Mouse (Mus musculus) kidney, postnatal 25 days (tissue): ENCODE measurements at regions not wholly inside any gene's neighbourhood (a gene's known extent, or its start where the extent isn't known, plus 50 kb on each side); places are given as distances from the start of the nearest gene placed in this dataset.
A peak's percentile ranks its signal among the peaks of the same experiment; 100 is the strongest.

ENCODE experiments used
- DNase-seq, 2 experiments: peaks; one replicate each; pipeline ENCODE4 v3.0.0; 2021; ENCODE audit warnings: mixed read lengths in 2 of 2

DNA sequence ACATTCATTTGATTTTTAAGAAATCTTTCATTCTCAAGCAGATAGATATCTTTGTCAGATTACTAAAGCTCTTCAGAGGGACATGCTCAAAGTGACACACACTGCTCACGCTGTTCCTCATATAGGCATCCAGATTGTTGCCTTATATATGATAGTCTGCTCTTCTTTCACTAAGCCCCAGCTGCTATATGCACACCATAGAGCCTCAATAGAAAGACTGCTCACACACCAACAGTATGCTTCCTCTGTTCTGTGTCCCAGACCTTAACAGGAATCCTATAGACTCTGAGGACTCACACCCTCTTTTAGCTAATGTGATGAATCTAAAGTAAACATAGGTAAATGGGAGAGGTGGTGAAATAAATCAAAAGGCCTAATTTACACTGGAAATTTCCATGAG lies 561.8 kb downstream of the Smarca1 start:
- DNase-seq: no peak

DNA sequence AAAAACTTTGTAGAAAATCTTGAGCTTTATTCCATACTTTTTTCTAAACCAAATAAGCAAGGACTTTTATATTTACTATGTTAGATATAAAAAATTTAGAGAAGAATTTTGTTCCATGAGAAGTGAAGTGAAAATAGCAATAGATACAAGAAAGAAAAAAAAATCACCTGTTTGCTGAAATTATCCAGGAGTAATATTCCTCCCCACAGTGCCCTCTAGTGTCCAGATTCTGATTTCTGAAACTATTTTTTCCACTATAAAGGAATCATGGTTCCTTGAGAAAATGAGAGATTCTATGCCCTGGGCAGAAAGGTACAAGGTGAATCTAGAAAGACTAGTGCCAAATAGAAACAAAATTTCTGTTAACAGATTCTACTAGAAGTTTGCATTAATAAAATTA lies 564.0 kb downstream of the Smarca1 start:
- peak in 1 of 2 experiments; percentile 7 for DNase-seq

GRCm38 (mm10) chrX:47315810-47316209 lies 577.0 kb downstream of the Smarca1 start:
- no peak for DNase-seq

- DNase-seq: no peak
These were observed 585.6 kb downstream of the Smarca1 start for GRCm38 (mm10) chrX:47307140-47307539.

DNA sequence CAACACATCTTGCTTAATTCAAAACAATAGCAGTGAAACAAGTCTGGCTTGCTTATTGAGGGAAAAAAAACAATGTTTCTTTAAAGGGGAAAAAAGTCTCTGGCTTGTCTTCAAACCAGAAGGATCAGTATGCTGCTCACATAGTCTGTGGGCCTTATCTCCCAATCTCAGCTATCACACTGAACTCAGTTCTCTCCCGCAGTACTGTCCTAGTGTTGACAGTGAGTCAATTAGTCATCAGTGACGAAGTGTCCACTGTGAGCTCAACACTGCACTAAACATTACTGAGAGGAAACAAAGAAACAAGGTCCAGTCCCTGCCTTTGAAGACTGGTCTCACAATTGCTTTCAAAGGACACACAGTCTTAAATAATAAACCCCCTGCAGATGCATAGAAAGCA lies 589.2 kb downstream of the Smarca1 start:
- no peak for DNase-seq

DNA sequence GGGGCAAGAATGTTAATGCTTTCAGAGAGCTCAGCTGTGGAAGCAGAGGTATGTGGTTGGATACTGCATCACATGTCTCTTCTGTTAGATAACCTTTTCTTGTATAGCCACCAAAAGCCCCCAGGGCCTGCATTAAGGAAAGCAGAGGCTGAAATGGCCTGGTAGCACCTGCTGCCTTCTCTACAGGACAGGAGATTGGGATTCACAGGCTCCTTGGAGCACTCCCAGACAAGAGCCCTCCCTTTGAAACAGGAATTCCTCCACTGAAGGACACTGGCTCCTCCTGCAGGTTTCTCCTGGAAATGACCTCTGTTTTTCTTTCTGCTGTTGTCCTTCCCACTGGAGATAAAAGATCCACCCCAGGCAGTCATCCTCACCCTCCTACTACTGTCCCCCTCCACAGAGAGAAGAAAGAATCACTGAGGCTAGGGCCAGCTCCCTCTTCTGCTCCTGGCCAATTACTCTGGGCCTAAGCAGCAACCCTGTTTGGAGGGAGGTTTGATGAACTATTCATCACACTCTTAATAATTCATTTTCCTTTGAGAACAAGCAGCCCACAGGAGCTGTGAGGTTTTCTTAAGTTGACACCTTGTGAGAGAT lies 600.1 kb downstream of the Smarca1 start:
- peak in 1 of 2 experiments; percentile 6 for DNase-seq
